Mouse (Mus musculus) mouse embryonic stem cell (cell line): ENCODE results near the gene Maml3.

Source experiments
- in situ Hi-C, 2 experiments: fragments of 300-500 bp; cut with MboI; formaldehyde crosslinking; loops; 1 replicate in 1 of 2; 3 replicates in 1 of 2; pipeline ENCODE4 v1.14.3; 2019 to 2020; ENCODE audit warnings: low sequenced_read_pairs in 2 of 2, low pct_unique_long_range_greater_than_20kb in 1 of 2, mixed read lengths in 1 of 2; ENCODE audit not compliant: unreplicated experiment in 1 of 2

Gene Maml3

GRCm38 (mm10) chr3:52104636-52105151 is at the start of gene Maml3:
Gene Maml3, minus strand, starts transcription at chr3:52105076.
- in situ Hi-C loops = loop anchor here in 1 of 2 experiments (25.0 kb wide), 1 partner anchor 542 kb away; the partner anchor contains the start of gene Setd7

GRCm38 (mm10) chr3:52151155-52151554 is 46.3 kb upstream of the Maml3 start:
- in situ Hi-C loops = no loop called here

GRCm38 (mm10) chr3:52148301-52148700 is 43.4 kb upstream of the Maml3 start:
- in situ Hi-C loops = no loop called here

- in situ Hi-C loops = no loop called here
Observed at GRCm38 (mm10) chr3:52144776-52145460, 40.0 kb upstream of the Maml3 start.

GRCm38 (mm10) chr3:52143017-52143416 is 38.1 kb upstream of the Maml3 start:
- in situ Hi-C loops = no loop called here

GRCm38 (mm10) chr3:52140162-52140561 is 35.3 kb upstream of the Maml3 start:
- in situ Hi-C loops = no loop called here

- in situ Hi-C loops = no loop called here
Observed at GRCm38 (mm10) chr3:52125421-52125820, 20.5 kb upstream of the Maml3 start.

- in situ Hi-C loops = loop anchor here in 1 of 2 experiments (25.0 kb wide), 1 partner anchor 559 kb away; the partner anchor contains the start of gene Setd7
Observed at GRCm38 (mm10) chr3:52120858-52121257, 16.0 kb upstream of the Maml3 start.

- in situ Hi-C loops = loop anchor here in 1 of 2 experiments (25.0 kb wide), 1 partner anchor 557 kb away; the partner anchor contains the start of gene Setd7
Observed at GRCm38 (mm10) chr3:52119216-52119615, 14.3 kb upstream of the Maml3 start.

- in situ Hi-C loops = loop anchor here in 1 of 2 experiments (25.0 kb wide), 1 partner anchor 553 kb away; the partner anchor contains the start of gene Setd7
Observed at GRCm38 (mm10) chr3:52115421-52115820, 10.5 kb upstream of the Maml3 start.

- in situ Hi-C loops = loop anchor here in 1 of 2 experiments (25.0 kb wide), 1 partner anchor 546 kb away; the partner anchor contains the start of gene Setd7
Observed at GRCm38 (mm10) chr3:52108027-52108426, 3.2 kb upstream of the Maml3 start.

- in situ Hi-C loops = loop anchor here in 1 of 2 experiments (25.0 kb wide), 1 partner anchor 543 kb away; the partner anchor contains the start of gene Setd7
Observed at GRCm38 (mm10) chr3:52105156-52105555, 280 bp upstream of the Maml3 start.

- in situ Hi-C loops = loop anchor here in 1 of 2 experiments (25.0 kb wide), 1 partner anchor 542 kb away; the partner anchor contains the start of gene Setd7
Observed at GRCm38 (mm10) chr3:52104208-52104607, 668 bp downstream of the Maml3 start.

- in situ Hi-C loops = loop anchor here in 1 of 2 experiments (25.0 kb wide), 1 partner anchor 541 kb away; the partner anchor contains the start of gene Setd7
Observed at GRCm38 (mm10) chr3:52103531-52104181, 1.2 kb downstream of the Maml3 start.

GRCm38 (mm10) chr3:52102601-52103530 is 2.0 kb downstream of the Maml3 start:
- in situ Hi-C loops = loop anchor here in 1 of 2 experiments (25.0 kb wide), 1 partner anchor 541 kb away; the partner anchor contains the start of gene Setd7

GRCm38 (mm10) chr3:52101977-52102600 is 2.8 kb downstream of the Maml3 start:
- in situ Hi-C loops = loop anchor here in 1 of 2 experiments (25.0 kb wide), 1 partner anchor 540 kb away; the partner anchor contains the start of gene Setd7

- in situ Hi-C loops = loop anchor here in 1 of 2 experiments (25.0 kb wide), 1 partner anchor 539 kb away; the partner anchor contains the start of gene Setd7
Observed at GRCm38 (mm10) chr3:52101401-52101976, 3.4 kb downstream of the Maml3 start.
